Mouse (Mus musculus) thymus, postnatal 14 days (tissue): ENCODE results near the gene Ankrd55.
A peak's percentile ranks its signal among the peaks of the same experiment; 100 is the strongest.
"Not testable (repeated sequence)": the region's sequence is repeated elsewhere in the genome, so short reads cannot be mapped to it uniquely, and the experiment has no call there.

Experiments used
- DNase-seq: peaks from one replicate; pipeline ENCODE4 v3.0.0; 2021

The Ankrd55 gene

GRCm38 (mm10) chr13:112294446-112294845, 6.2 kb downstream of the Ankrd55 start:
- DNase-seq = no peak

GRCm38 (mm10) chr13:112297781-112298180, 9.5 kb downstream of the Ankrd55 start:
- DNase-seq = no peak

- no peak for DNase-seq
These were observed 15.2 kb downstream of the Ankrd55 start for GRCm38 (mm10) chr13:112303429-112303828.

- DNase-seq = peak; percentile 79
These were observed 20.4 kb downstream of the Ankrd55 start for GRCm38 (mm10) chr13:112308672-112309071.

GRCm38 (mm10) chr13:112311611-112312010, 23.4 kb downstream of the Ankrd55 start:
- DNase-seq = not testable (repeated sequence)

- no peak for DNase-seq
These were observed 27.2 kb downstream of the Ankrd55 start for GRCm38 (mm10) chr13:112315442-112315841.

- DNase-seq = no peak
These were observed 28.6 kb downstream of the Ankrd55 start for GRCm38 (mm10) chr13:112316622-112317482.

GRCm38 (mm10) chr13:112318124-112318523, 29.9 kb downstream of the Ankrd55 start:
- no peak for DNase-seq

GRCm38 (mm10) chr13:112323591-112324266, 35.5 kb downstream of the Ankrd55 start:
- no peak for DNase-seq

- no peak for DNase-seq
These were observed 36.9 kb downstream of the Ankrd55 start for GRCm38 (mm10) chr13:112325126-112325525.

GRCm38 (mm10) chr13:112326403-112326802, 38.2 kb downstream of the Ankrd55 start:
- no peak for DNase-seq

- no peak for DNase-seq
These were observed 38.7 kb downstream of the Ankrd55 start for GRCm38 (mm10) chr13:112326977-112327376.

GRCm38 (mm10) chr13:112327511-112327910, 39.3 kb downstream of the Ankrd55 start:
- DNase-seq = no peak

- DNase-seq = no peak
These were observed 42.0 kb downstream of the Ankrd55 start for GRCm38 (mm10) chr13:112330257-112330656.

- DNase-seq = no peak
These were observed 42.8 kb downstream of the Ankrd55 start for GRCm38 (mm10) chr13:112330919-112331681.

GRCm38 (mm10) chr13:112331682-112332061, 43.4 kb downstream of the Ankrd55 start:
- no peak for DNase-seq

- no peak for DNase-seq
These were observed 47.3 kb downstream of the Ankrd55 start for GRCm38 (mm10) chr13:112335531-112335930.

- no peak for DNase-seq
These were observed 48.9 kb downstream of the Ankrd55 start for GRCm38 (mm10) chr13:112337146-112337545.

GRCm38 (mm10) chr13:112340205-112340604, 52.0 kb downstream of the Ankrd55 start:
- DNase-seq = no peak

GRCm38 (mm10) chr13:112340761-112341160, 52.5 kb downstream of the Ankrd55 start:
- DNase-seq = no peak

- DNase-seq = peak; percentile 15
These were observed 54.8 kb downstream of the Ankrd55 start for GRCm38 (mm10) chr13:112342971-112343627.

- DNase-seq = no peak
These were observed 55.4 kb downstream of the Ankrd55 start for GRCm38 (mm10) chr13:112343628-112344009.
